Mouse (Mus musculus) CH12.LX (cell line): ENCODE measurements around the gene C1qtnf5. TPM values are rescaled to one million over a fixed set of nuclear protein-coding genes. Genes with fewer than 3 reads are reported as not detected.

Experiments used
- DNase-seq: peaks from one replicate; pipeline ENCODE4 v3.0.0-alpha.2; 2013; ENCODE audit errors: extremely low read depth
- H3K27ac ChIP-seq: 2 replicates; pipeline ENCODE4 v1.5.1; 2012; ENCODE audit warnings: low read depth, mild to moderate bottlenecking, control low read depth, moderate library complexity; ENCODE audit not compliant: insufficient read depth
- H3K27me3 ChIP-seq: replicated peaks from 2 replicates; pipeline ENCODE3; 2012; ENCODE audit warnings: inconsistent platforms
- H3K36me3 ChIP-seq, 2 experiments: replicated peaks in 1 of 2; 2 replicates each; pipeline versions ENCODE3 to v1.6.1; 2012; ENCODE audit warnings: inconsistent platforms in 1 of 2, low read length in 1 of 2, mild to moderate bottlenecking in 1 of 2, mixed read lengths in 1 of 2, moderate library complexity in 1 of 2; ENCODE audit not compliant: control insufficient read depth in 1 of 2, insufficient read depth in 1 of 2
- H3K4me1 ChIP-seq, 2 experiments: 2 replicates each; pipeline ENCODE4 v1.6.1; 2012; ENCODE audit warnings: inconsistent platforms in 1 of 2, moderate library complexity in 1 of 2; ENCODE audit not compliant: insufficient read depth in 2 of 2, control insufficient read depth in 1 of 2
- H3K4me2 ChIP-seq: 2 replicates; pipeline ENCODE4 v1.6.1; 2012; ENCODE audit warnings: low read depth, mild to moderate bottlenecking, control low read depth; ENCODE audit not compliant: poor library complexity, insufficient read depth, severe bottlenecking
- H3K4me3 ChIP-seq, 3 experiments: fragments of 150-350 bp in 1 of 3; sonication (generic) in 1 of 3; replicated peaks in 1 of 3; 2 replicates each; pipeline versions ENCODE3 to v1.5.1; 2011 to 2012; ENCODE audit warnings: low read depth in 2 of 3, low read length in 2 of 3, mild to moderate bottlenecking in 2 of 3, moderate library complexity in 2 of 3, control low read depth in 1 of 3, improper control_type of control experiment in 1 of 3, inconsistent platforms in 1 of 3, mixed read lengths in 1 of 3; ENCODE audit not compliant: poor library complexity in 1 of 3
- H3K79me2 ChIP-seq: replicated peaks from 2 replicates; pipeline ENCODE4 v1.6.1; 2012; ENCODE audit warnings: mild to moderate bottlenecking, moderate library complexity; ENCODE audit not compliant: control insufficient read depth, poor library complexity, insufficient read depth, severe bottlenecking; ENCODE audit errors: extremely low read depth
- H3K9ac ChIP-seq: 2 replicates; pipeline ENCODE4 v1.6.1; 2012; ENCODE audit warnings: low read depth, mild to moderate bottlenecking, control low read depth, moderate library complexity; ENCODE audit not compliant: insufficient read depth
- H3K9me3 ChIP-seq: replicated peaks from 2 replicates; pipeline ENCODE3; 2012; ENCODE audit warnings: low read length, inconsistent platforms, mixed read lengths
- CHD1 ChIP-seq: IDR thresholded peaks from 2 replicates; pipeline ENCODE4 v1.6.1; 2012; ENCODE audit warnings: low read depth, low read length, improper control_type of control experiment, inconsistent platforms
- CTCF ChIP-seq, 2 experiments: IDR thresholded peaks in 1 of 2; conservative IDR thresholded peaks in 1 of 2; 2 replicates each; pipeline ENCODE4 v1.5.1; 2011 to 2012; ENCODE audit warnings: low read depth in 2 of 2, low read length in 2 of 2, improper control_type of control experiment in 1 of 2, inconsistent platforms in 1 of 2, mild to moderate bottlenecking in 1 of 2, moderate library complexity in 1 of 2
- ELF1 ChIP-seq: IDR thresholded peaks from 2 replicates; pipeline ENCODE4 v1.6.1; 2014; ENCODE audit warnings: low read depth, mild to moderate bottlenecking, inconsistent platforms, low read length, improper control_type of control experiment
- HCFC1 ChIP-seq: IDR thresholded peaks from 2 replicates; pipeline ENCODE4 v1.6.1; 2012; ENCODE audit warnings: low read depth, mild to moderate bottlenecking, inconsistent platforms, low read length, improper control_type of control experiment
- IRF4 ChIP-seq: IDR thresholded peaks from 2 replicates; pipeline ENCODE4 v1.6.1; 2014; ENCODE audit warnings: low read depth, mild to moderate bottlenecking, inconsistent platforms, low read length, improper control_type of control experiment
- JUN ChIP-seq: IDR thresholded peaks from 2 replicates; pipeline ENCODE4 v1.6.1; 2011; ENCODE audit warnings: low read depth, mild to moderate bottlenecking, low read length, improper control_type of control experiment, moderate library complexity; ENCODE audit not compliant: insufficient read depth
- MAX ChIP-seq: IDR thresholded peaks from 2 replicates; pipeline ENCODE4 v1.6.1; 2011; ENCODE audit warnings: low read length, improper control_type of control experiment
- MAZ ChIP-seq: IDR thresholded peaks from 2 replicates; pipeline ENCODE4 v1.6.1; 2012; ENCODE audit warnings: low read depth, mild to moderate bottlenecking, inconsistent platforms, low read length, improper control_type of control experiment, moderate library complexity
- MYC ChIP-seq: IDR thresholded peaks from 2 replicates; pipeline ENCODE4 v1.6.1; 2011; ENCODE audit warnings: low read depth, mild to moderate bottlenecking, improper control_type of control experiment, low read length
- NRF1 ChIP-seq: IDR thresholded peaks from 2 replicates; pipeline ENCODE4 v1.6.1; 2014; ENCODE audit warnings: low read depth, mild to moderate bottlenecking, inconsistent platforms, low read length, improper control_type of control experiment, moderate library complexity
- PAX5 ChIP-seq: IDR thresholded peaks from 2 replicates; pipeline ENCODE4 v1.6.1; 2012; ENCODE audit warnings: low read length, inconsistent platforms, mixed read lengths
- POLR2A ChIP-seq: IDR thresholded peaks from 2 replicates; pipeline ENCODE4 v1.6.1; 2011; ENCODE audit warnings: low read depth, mild to moderate bottlenecking, improper control_type of control experiment, low read length
- SMC3 ChIP-seq: IDR thresholded peaks from 2 replicates; pipeline ENCODE4 v1.6.1; 2011; ENCODE audit warnings: low read depth, low read length, improper control_type of control experiment
- TBP ChIP-seq: conservative IDR thresholded peaks from 2 replicates; pipeline ENCODE4 v1.6.1; 2011; ENCODE audit warnings: low read depth, low read length, improper control_type of control experiment
- USF1 ChIP-seq: IDR thresholded peaks from 2 replicates; pipeline ENCODE4 v1.6.1; 2014; ENCODE audit warnings: low read depth, mild to moderate bottlenecking, inconsistent platforms, low read length, improper control_type of control experiment
- ZKSCAN1 ChIP-seq: IDR thresholded peaks from 2 replicates; pipeline ENCODE4 v1.6.1; 2012; ENCODE audit warnings: low read depth, inconsistent platforms, low read length, improper control_type of control experiment, borderline replicate concordance
- ZNF384 ChIP-seq: IDR thresholded peaks from 2 replicates; pipeline ENCODE4 v1.6.1; 2012; ENCODE audit warnings: low read depth, low read length, improper control_type of control experiment, inconsistent platforms
- dilution Hi-C: fragments of 300-500 bp; cut with MboI; formaldehyde crosslinking; loops from 2 replicates; pipeline ENCODE4 v1.14.3; 2020; ENCODE audit warnings: low sequenced_read_pairs; ENCODE audit not compliant: extremely low pct_unique_long_range_greater_than_20kb, extremely low pct_ligation_motif_present
- in situ Hi-C: fragments of 300-500 bp; cut with MboI; formaldehyde crosslinking; loops from 3 replicates; pipeline ENCODE4 v1.14.3; 2019; ENCODE audit warnings: low sequenced_read_pairs, low pct_ligation_motif_present, low pct_unique_long_range_greater_than_20kb, mixed read lengths
- polyA plus RNA-seq: library from polyadenylated mRNA; unstranded; fragments of >175 nt; gene quantifications from 2 replicates; pipeline ENCODE4 v1.2.1, GENCODE M21; 2012; ENCODE audit warnings: low read depth; ENCODE audit not compliant: insufficient read length
- total RNA-seq, 2 experiments: library from RNA; depleted of rRNA; stranded (reverse); fragments of 300-350 nt in 1 of 2; fragments of >200 nt in 1 of 2; gene quantifications; 2 replicates each; pipeline ENCODE4 v1.2.3; 2012 to 2014

C1qtnf5 gene
- total and polyA plus RNA-seq, 3 experiments, result not detected

GRCm38 (mm10) chr9:44114453-44114852 is 7.4 kb downstream of the C1qtnf5 start:
- TF ChIP-seq ZNF384, result no peak
- TF ChIP-seq POLR2A, result no peak
- TF ChIP-seq ZKSCAN1, result no peak
- no peak for TF ChIP-seq MAZ
- Histone ChIP-seq H3K36me3 (peaks cover 4 to 11% of the 10 kb centered on the region in 2 experiments), H3K9ac (no peak overlapping the region), H3K79me2 (peaks cover 17% of the 10 kb centered on the region), H3K27me3 (no peaks in the 10 kb centered on the region), H3K4me1 (peaks cover 5 to 45% of the 10 kb centered on the region in 2 experiments; a peak in 3 of 4 replicates), H3K4me3 (no peak overlapping the region), H3K4me2 (peak overlapping the region; percentile 94; the same call in 1 of the 2 replicates), H3K9me3 (no peaks in the 10 kb centered on the region), H3K27ac (no peak overlapping the region)
- dilution Hi-C loops (no loop called here), in situ Hi-C loops (no loop called here)
- no peak for DNase-seq

GRCm38 (mm10) chr9:44115599-44115998 is 8.6 kb downstream of the C1qtnf5 start:
- in situ Hi-C loops, result no loop called here
- peaks cover 9 to 45% of the 10 kb centered on the region in 2 experiments; a peak in 3 of 4 replicates for H3K4me1 ChIP-seq
- H3K4me3 ChIP-seq, result no peak overlapping the region
- H3K9ac ChIP-seq, result no peak overlapping the region
- no peaks in the 10 kb centered on the region for H3K27me3 ChIP-seq
- TF ChIP-seq HCFC1 (no peak), ELF1 (no peak), IRF4 (no peak), MAX (no peak), MAZ (no peak), CHD1 (no peak), USF1 (no peak), JUN (no peak), TBP (no peak), POLR2A (no peak), MYC (no peak)
- DNase-seq, result no peak
- dilution Hi-C loops, result no loop called here
- peaks cover under 1 to 1% of the 10 kb centered on the region in 2 experiments for H3K36me3 ChIP-seq
- no peak overlapping the region for H3K27ac ChIP-seq
- no peaks in the 10 kb centered on the region for H3K9me3 ChIP-seq
- peaks cover 6% of the 10 kb centered on the region for H3K79me2 ChIP-seq
- H3K4me2 ChIP-seq, result no peak overlapping the region

- dilution Hi-C loops, result no loop called here
- Histone ChIP-seq H3K9ac (no peak overlapping the region), H3K27ac (no peak overlapping the region), H3K9me3 (no peaks in the 10 kb centered on the region), H3K27me3 (no peaks in the 10 kb centered on the region), H3K36me3 (no peaks in the 10 kb centered on the region), H3K4me2 (no peak overlapping the region), H3K4me3 (no peak overlapping the region), H3K79me2 (peaks cover 6% of the 10 kb centered on the region; the same call in 1 of the 2 replicates), H3K4me1 (peaks cover 9 to 48% of the 10 kb centered on the region in 2 experiments; a peak in 3 of 4 replicates)
- TF ChIP-seq NRF1 (no peak), SMC3 (peak; percentile 3; the same call in 1 of the 2 replicates), PAX5 (no peak), CTCF (conservative IDR thresholded peaks at IDR 0.05 in 1 of 2, IDR thresholded peaks at IDR 0.05 in 1 of 2; ENCODE audit: low read depth in 2 of 2, low read length in 2 of 2) (peak in 1 of 2 experiments; percentile 35; a peak in 2 of 4 replicates)
- in situ Hi-C loops, result no loop called here
- DNase-seq, result no peak
Measured at GRCm38 (mm10) chr9:44116182-44116581, 9.1 kb downstream of the C1qtnf5 start.
